Mouse (Mus musculus) limb, embryonic 12.5 days (tissue): Measurements from ENCODE around the gene Aqp11. TPM values are rescaled to one million over a fixed set of nuclear protein-coding genes. Genes with fewer than 3 reads are reported as not detected.

ENCODE experiments used
- ATAC-seq: fragments of 200-750 bp; cut with Nextera tagmentation; 2 replicates; pipeline ENCODE4 v1.8.0; 2017; ENCODE audit warnings: low read depth, moderate TSS enrichment; ENCODE audit not compliant: insufficient number of reproducible peaks, insufficient read depth, low FRiP score, low TSS enrichment
- H3K27ac ChIP-seq: fragments of 300-500 bp; sonication (generic); 2 replicates; pipeline ENCODE4 v1.5.1; 2016; ENCODE audit warnings: mild to moderate bottlenecking, moderate library complexity
- H3K27me3 ChIP-seq: fragments of 300-500 bp; sonication (generic); 2 replicates; pipeline ENCODE4 v1.6.1; 2016; ENCODE audit warnings: mild to moderate bottlenecking, moderate library complexity
- H3K36me3 ChIP-seq: fragments of 300-500 bp; sonication (generic); 2 replicates; pipeline ENCODE4 v1.6.1; 2016; ENCODE audit warnings: mild to moderate bottlenecking, moderate library complexity
- H3K4me1 ChIP-seq: fragments of 300-500 bp; sonication (generic); replicated peaks from 2 replicates; pipeline ENCODE4 v1.6.1; 2016
- H3K4me2 ChIP-seq: fragments of 300-500 bp; sonication (generic); 2 replicates; pipeline ENCODE4 v1.6.1; 2016; ENCODE audit warnings: mild to moderate bottlenecking, moderate library complexity
- H3K4me3 ChIP-seq: fragments of 300-500 bp; sonication (generic); replicated peaks from 2 replicates; pipeline ENCODE4 v1.5.1; 2016; ENCODE audit warnings: mild to moderate bottlenecking
- H3K9ac ChIP-seq: fragments of 300-500 bp; sonication (generic); replicated peaks from 2 replicates; pipeline ENCODE4 v1.6.1; 2016; ENCODE audit warnings: mild to moderate bottlenecking, moderate library complexity
- H3K9me3 ChIP-seq: fragments of 300-500 bp; sonication (generic); 2 replicates; pipeline ENCODE4 v1.6.1; 2016; ENCODE audit warnings: mild to moderate bottlenecking, moderate library complexity
- WGBS: fragments of 180-500 bp; shearing (Covaris S2); methylation state at CpG from one replicate; pipeline ENCODE4 v1.1.7; 2016; 5-methylcytosine and 5-hydroxymethylcytosine counted together
- polyA plus RNA-seq: library from polyadenylated mRNA; unstranded; fragments of >200 nt; fragmentation: Nextera tagmentation; extraction: Ambion mirVana; gene quantifications from 2 replicates; pipeline ENCODE4 v1.2.1, GENCODE M21; 2016

Gene Aqp11
- polyA plus RNA-seq, 1 experiment from 2014 or later, result 2.5 TPM

GRCm38 (mm10) chr7:97745299-97745698, 7.2 kb upstream of the Aqp11 start:
- Histone ChIP-seq H3K27ac (no peak overlapping the region), H3K27me3 (no peaks in the 10 kb centered on the region), H3K4me1 (peaks cover 9% of the 10 kb centered on the region; the same call in 1 of the 2 replicates), H3K9ac (no peak overlapping the region), H3K36me3 (no peaks in the 10 kb centered on the region), H3K4me2 (no peak overlapping the region), H3K4me3 (no peak overlapping the region), H3K9me3 (no peaks in the 10 kb centered on the region)
- WGBS, result 18% methylated on average over 3 of the region's 3 CpGs
- ATAC-seq, result no peak

DNA sequence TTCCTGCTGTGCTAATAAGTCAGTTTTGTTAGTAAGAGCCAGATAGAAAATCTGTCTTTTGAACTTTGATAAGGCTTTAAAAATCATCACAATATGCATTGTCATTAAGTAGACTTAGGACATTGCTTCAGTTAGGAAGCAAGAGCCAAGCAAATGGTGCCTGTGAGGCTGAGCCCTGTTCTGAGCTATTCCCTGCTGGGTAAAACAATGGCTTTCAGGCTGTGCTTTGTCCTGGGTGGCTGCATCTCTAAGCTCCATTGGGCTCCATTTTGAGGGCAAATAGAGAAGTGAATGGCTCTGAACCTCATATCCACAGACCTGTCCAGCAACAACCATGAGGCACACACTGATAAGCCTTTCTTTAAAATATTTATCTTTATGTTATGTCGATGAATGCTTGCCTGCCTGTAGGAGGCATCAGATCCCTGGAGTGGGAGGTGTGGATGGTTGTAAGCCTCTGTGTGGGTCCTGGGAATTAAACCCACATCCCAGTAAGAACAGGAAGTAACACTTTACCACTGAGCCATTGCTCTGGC, 3.7 kb upstream of the Aqp11 start:
- no peak overlapping the region for H3K4me2 ChIP-seq
- peaks cover 9% of the 10 kb centered on the region for H3K4me1 ChIP-seq
- H3K9me3 ChIP-seq, result no peaks in the 10 kb centered on the region
- peaks cover 8% of the 10 kb centered on the region for H3K27me3 ChIP-seq
- H3K36me3 ChIP-seq, result no peaks in the 10 kb centered on the region
- ATAC-seq, result no peak
- H3K9ac ChIP-seq, result no peak overlapping the region
- 50% methylated on average over 1 of the region's 1 CpGs for WGBS
- H3K4me3 ChIP-seq, result no peak overlapping the region
- H3K27ac ChIP-seq, result no peak overlapping the region

GRCm38 (mm10) chr7:97740948-97741347, 2.9 kb upstream of the Aqp11 start:
- 55% methylated on average over 10 of the region's 10 CpGs for WGBS
- Histone ChIP-seq H3K4me3 (no peak overlapping the region), H3K27me3 (peaks cover 10% of the 10 kb centered on the region), H3K4me2 (no peak overlapping the region), H3K4me1 (peaks cover 12% of the 10 kb centered on the region), H3K9me3 (no peaks in the 10 kb centered on the region), H3K9ac (no peak overlapping the region), H3K27ac (no peak overlapping the region), H3K36me3 (no peaks in the 10 kb centered on the region)
- ATAC-seq, result no peak

DNA sequence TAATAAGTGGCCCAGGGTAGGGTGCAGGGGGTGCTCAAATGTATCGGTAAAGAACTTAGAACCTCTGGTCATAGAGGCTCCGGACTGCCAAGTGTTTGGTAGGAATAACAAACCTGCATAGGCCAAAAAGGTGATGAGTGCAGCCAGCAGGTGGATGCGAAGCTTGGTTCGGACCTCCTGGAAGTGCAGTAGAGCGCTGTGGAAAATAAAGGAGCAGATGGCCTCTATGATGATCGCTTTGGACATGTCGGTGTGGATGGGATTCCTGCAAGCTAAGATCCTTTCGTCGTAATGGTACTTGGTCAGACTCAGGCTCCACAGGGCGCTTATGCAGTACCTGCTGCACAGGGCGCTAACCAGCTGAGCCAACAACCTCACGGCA, 842 bp downstream of the Aqp11 start:
- H3K27me3 ChIP-seq, result peaks cover 10% of the 10 kb centered on the region
- ATAC-seq, result no peak; the same call in 1 of the 2 replicates

GRCm38 (mm10) chr7:97735886-97736420, 2.1 kb downstream of the Aqp11 start:
- no peak overlapping the region for H3K27ac ChIP-seq
- no peak for ATAC-seq
- no peaks in the 10 kb centered on the region for H3K9me3 ChIP-seq
- WGBS, result 51% methylated on average over 4 of the region's 4 CpGs
- H3K4me2 ChIP-seq, result no peak overlapping the region
- peaks cover 15% of the 10 kb centered on the region for H3K4me1 ChIP-seq
- no peaks in the 10 kb centered on the region for H3K36me3 ChIP-seq
- no peak overlapping the region for H3K4me3 ChIP-seq
- H3K9ac ChIP-seq, result no peak overlapping the region
- peaks cover 10% of the 10 kb centered on the region for H3K27me3 ChIP-seq

More for the DNA sequence above, 842 bp downstream of the Aqp11 start:
- peak overlapping the region; percentile 65 for H3K4me3 ChIP-seq
- H3K4me1 ChIP-seq, result peaks cover 15% of the 10 kb centered on the region
- H3K36me3 ChIP-seq, result no peaks in the 10 kb centered on the region
- H3K9ac ChIP-seq, result peak overlapping the region; percentile 63
- 10% methylated on average over 12 of the region's 12 CpGs for WGBS
- H3K4me2 ChIP-seq, result peak overlapping the region; percentile 90
- no peak overlapping the region for H3K27ac ChIP-seq
- no peaks in the 10 kb centered on the region for H3K9me3 ChIP-seq

DNA sequence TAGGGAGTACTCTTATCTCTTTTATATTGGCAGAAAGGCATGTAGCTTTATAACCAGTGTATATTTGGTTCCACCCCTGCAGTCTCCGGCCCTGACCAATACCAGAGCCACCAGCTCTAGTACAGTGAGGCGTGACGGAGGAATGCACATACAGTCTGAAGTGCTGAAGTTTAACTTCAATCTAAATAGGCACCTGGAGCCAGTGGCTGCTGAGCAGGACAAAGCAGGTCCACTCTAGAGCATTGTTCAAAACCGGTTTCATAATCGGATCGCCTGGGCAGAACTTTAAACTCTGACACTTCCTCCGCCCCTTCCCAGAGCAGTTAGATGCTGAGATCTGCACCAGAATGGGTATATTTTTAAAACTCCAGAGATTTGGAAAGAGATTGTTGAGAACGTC, 3.1 kb downstream of the Aqp11 start:
- WGBS, result 86% methylated on average over 8 of the region's 8 CpGs
- peaks cover 10% of the 10 kb centered on the region for H3K27me3 ChIP-seq
- no peak overlapping the region for H3K27ac ChIP-seq
- H3K4me3 ChIP-seq, result no peak overlapping the region
- no peaks in the 10 kb centered on the region for H3K36me3 ChIP-seq
- ATAC-seq, result no peak
- no peaks in the 10 kb centered on the region for H3K9me3 ChIP-seq
- no peak overlapping the region for H3K4me2 ChIP-seq
- peaks cover 15% of the 10 kb centered on the region for H3K4me1 ChIP-seq
- no peak overlapping the region for H3K9ac ChIP-seq

DNA sequence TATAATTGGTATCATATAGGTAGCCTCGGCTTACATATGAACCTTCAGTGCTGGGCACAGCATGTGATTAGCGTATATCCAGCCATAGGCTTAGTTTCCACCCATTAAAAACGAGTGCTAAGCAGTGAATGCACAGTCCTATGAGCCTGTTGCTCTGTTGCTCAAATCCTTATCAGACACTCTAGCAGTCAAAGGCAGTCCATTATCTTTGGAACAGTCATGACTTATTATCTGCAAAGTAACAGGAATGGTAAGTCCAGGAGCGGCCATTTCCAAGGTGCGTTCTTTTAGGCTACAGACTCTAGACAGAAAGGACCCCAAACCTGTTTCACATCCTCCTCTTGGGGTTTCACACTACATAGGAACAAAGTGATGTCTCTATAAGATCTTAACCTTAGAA, 4.5 kb downstream of the Aqp11 start:
- Histone ChIP-seq H3K27me3 (peaks cover 10% of the 10 kb centered on the region), H3K4me1 (peaks cover 15% of the 10 kb centered on the region), H3K9me3 (no peaks in the 10 kb centered on the region), H3K4me3 (no peak overlapping the region), H3K9ac (no peak overlapping the region), H3K27ac (no peak overlapping the region), H3K36me3 (no peaks in the 10 kb centered on the region), H3K4me2 (no peak overlapping the region)
- 88% methylated on average over 5 of the region's 5 CpGs for WGBS
- no peak for ATAC-seq

GRCm38 (mm10) chr7:97730427-97730826, 7.7 kb downstream of the Aqp11 start:
- no peak overlapping the region for H3K4me2 ChIP-seq
- no peak for ATAC-seq
- no peaks in the 10 kb centered on the region for H3K27me3 ChIP-seq
- H3K4me3 ChIP-seq, result no peak overlapping the region
- no peak overlapping the region for H3K27ac ChIP-seq
- no peaks in the 10 kb centered on the region for H3K4me1 ChIP-seq
- no peak overlapping the region for H3K9ac ChIP-seq
- peaks cover 18% of the 10 kb centered on the region for H3K36me3 ChIP-seq
- H3K9me3 ChIP-seq, result no peaks in the 10 kb centered on the region
- WGBS, result 82% methylated on average over 3 of the region's 3 CpGs

GRCm38 (mm10) chr7:97728666-97729614, 9.1 kb downstream of the Aqp11 start:
- H3K9me3 ChIP-seq, result no peaks in the 10 kb centered on the region
- no peak for ATAC-seq
- no peak overlapping the region for H3K4me2 ChIP-seq
- H3K4me3 ChIP-seq, result no peak overlapping the region
- 75% methylated on average over 14 of the region's 14 CpGs for WGBS
- H3K27me3 ChIP-seq, result no peaks in the 10 kb centered on the region
- H3K36me3 ChIP-seq, result peaks cover 22% of the 10 kb centered on the region
- H3K4me1 ChIP-seq, result no peaks in the 10 kb centered on the region
- no peak overlapping the region for H3K9ac ChIP-seq
- H3K27ac ChIP-seq, result no peak overlapping the region

GRCm38 (mm10) chr7:97726778-97727177, 11.3 kb downstream of the Aqp11 start:
- H3K9me3 ChIP-seq, result no peaks in the 10 kb centered on the region
- 81% methylated on average over 7 of the region's 7 CpGs for WGBS
- H3K36me3 ChIP-seq, result peaks cover 30% of the 10 kb centered on the region
- no peak overlapping the region for H3K4me2 ChIP-seq
- H3K27me3 ChIP-seq, result no peaks in the 10 kb centered on the region
- ATAC-seq, result no peak
- H3K4me3 ChIP-seq, result no peak overlapping the region
- H3K27ac ChIP-seq, result no peak overlapping the region
- no peak overlapping the region for H3K9ac ChIP-seq
- no peaks in the 10 kb centered on the region for H3K4me1 ChIP-seq

DNA sequence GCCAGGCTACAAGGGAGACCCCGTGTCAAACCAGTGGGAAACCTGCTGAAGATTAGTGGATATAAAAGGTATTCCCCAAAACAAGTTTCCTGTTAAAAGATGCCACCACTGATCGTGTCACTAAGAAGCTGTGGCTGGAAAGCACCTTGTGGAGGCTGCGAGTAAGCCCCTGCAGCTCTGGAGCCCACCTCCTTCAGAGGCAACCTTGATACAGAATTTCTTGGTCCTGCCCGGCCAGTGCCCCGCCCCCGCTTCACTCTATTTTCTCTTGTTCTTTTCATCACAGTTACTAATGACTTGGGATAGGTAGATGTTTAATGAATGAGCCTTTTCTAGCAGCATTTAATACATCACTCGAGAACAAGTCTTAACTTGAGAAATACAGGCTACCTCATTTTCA, 12.0 kb downstream of the Aqp11 start:
- Histone ChIP-seq H3K27me3 (no peaks in the 10 kb centered on the region), H3K36me3 (peaks cover 32% of the 10 kb centered on the region), H3K4me3 (no peak overlapping the region), H3K4me2 (no peak overlapping the region), H3K9ac (no peak overlapping the region), H3K4me1 (no peaks in the 10 kb centered on the region), H3K27ac (no peak overlapping the region), H3K9me3 (no peaks in the 10 kb centered on the region)
- WGBS, result 87% methylated on average over 7 of the region's 7 CpGs
- no peak for ATAC-seq
